Mouse (Mus musculus) kidney, embryonic 15.5 days (tissue): ENCODE data around the gene Tmprss15. TPM values are rescaled to one million over a fixed set of nuclear protein-coding genes. Genes with fewer than 3 reads are reported as not detected.

ENCODE experiments used
- ATAC-seq: fragments of 200-750 bp; cut with Nextera tagmentation; replicated peaks from 2 replicates; pipeline ENCODE4 v1.8.0; 2017; ENCODE audit warnings: moderate TSS enrichment; ENCODE audit not compliant: low FRiP score
- H3K27ac ChIP-seq: fragments of 300-500 bp; sonication (generic); 2 replicates; pipeline ENCODE4 v1.5.1; 2015; ENCODE audit warnings: mild to moderate bottlenecking, inconsistent platforms
- H3K27me3 ChIP-seq: fragments of 300-500 bp; sonication (generic); 2 replicates; pipeline ENCODE4 v1.6.1; 2015; ENCODE audit warnings: inconsistent platforms
- H3K36me3 ChIP-seq: fragments of 300-500 bp; sonication (generic); 2 replicates; pipeline ENCODE4 v1.6.1; 2015; ENCODE audit warnings: inconsistent platforms
- H3K4me1 ChIP-seq: fragments of 300-500 bp; sonication (generic); 2 replicates; pipeline ENCODE4 v1.6.1; 2015; ENCODE audit warnings: inconsistent platforms
- H3K4me2 ChIP-seq: fragments of 300-500 bp; sonication (generic); 2 replicates; pipeline ENCODE4 v1.6.1; 2015; ENCODE audit warnings: moderate library complexity, mild to moderate bottlenecking, inconsistent platforms
- H3K4me3 ChIP-seq: fragments of 300-500 bp; sonication (generic); replicated peaks from 2 replicates; pipeline ENCODE4 v1.5.1; 2015; ENCODE audit warnings: mild to moderate bottlenecking, inconsistent platforms
- H3K9ac ChIP-seq: fragments of 300-500 bp; sonication (generic); 2 replicates; pipeline ENCODE4 v1.6.1; 2015; ENCODE audit warnings: mild to moderate bottlenecking, inconsistent platforms
- H3K9me3 ChIP-seq: fragments of 300-500 bp; sonication (generic); replicated peaks from 2 replicates; pipeline ENCODE4 v1.6.1; 2016; ENCODE audit warnings: inconsistent platforms
- WGBS: fragments of 180-500 bp; shearing (Covaris S2); methylation state at CpG from one replicate; pipeline ENCODE4 v1.1.7; 2015; ENCODE audit warnings: mixed read lengths; 5-methylcytosine and 5-hydroxymethylcytosine counted together
- polyA plus RNA-seq: library from polyadenylated mRNA; unstranded; fragments of >200 nt; fragmentation: Nextera tagmentation; extraction: Ambion mirVana; gene quantifications from 2 replicates; pipeline ENCODE4 v1.2.1, GENCODE M21; 2015

Gene Tmprss15
- not detected in 2 replicates for polyA plus RNA-seq

GRCm38 (mm10) chr16:79090997-79091396 lies at the start of gene Tmprss15:
Gene Tmprss15 (minus strand): TSS chr16:79091097.
- Histone ChIP-seq H3K9ac (no peak within 1 kb of the TSS), H3K27ac (no peak within 1 kb of the TSS), H3K4me2 (no peak within 1 kb of the TSS), H3K4me3 (no peak within 1 kb of the TSS), H3K36me3 (no peaks in the 10 kb centered on the region), H3K27me3 (no peaks in the 10 kb centered on the region), H3K9me3 (no peaks in the 10 kb centered on the region), H3K4me1 (no peaks in the 10 kb centered on the region)
- 79% methylated on average over 4 of the region's 4 CpGs for WGBS
- ATAC-seq: no peak

DNA sequence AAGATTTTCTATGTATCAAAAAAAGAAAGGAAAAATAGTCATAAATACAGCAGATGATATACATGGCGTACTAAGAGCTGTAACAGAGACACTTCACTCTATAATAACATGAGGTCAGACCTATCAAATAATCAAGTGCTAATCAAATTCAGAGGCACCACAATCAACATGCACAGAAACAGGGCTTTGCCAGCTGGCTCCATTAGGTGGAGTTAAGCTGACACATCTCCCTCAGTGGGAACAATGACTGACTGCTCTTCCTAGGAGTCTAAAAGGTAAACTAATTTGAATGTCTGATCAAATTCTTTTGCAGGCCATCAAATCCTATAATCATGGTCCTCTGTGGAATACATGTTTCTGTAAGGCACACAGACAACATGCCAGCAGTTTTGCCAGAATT lies 24.0 kb upstream of the Tmprss15 start:
- Histone ChIP-seq H3K4me3 (no peak overlapping the region), H3K27me3 (no peaks in the 10 kb centered on the region), H3K27ac (no peak overlapping the region), H3K4me1 (no peaks in the 10 kb centered on the region), H3K4me2 (no peak overlapping the region), H3K36me3 (no peaks in the 10 kb centered on the region), H3K9ac (no peak overlapping the region), H3K9me3 (no peaks in the 10 kb centered on the region)
- 85% methylated on average over 1 of the region's 1 CpGs for WGBS
- no peak for ATAC-seq

DNA sequence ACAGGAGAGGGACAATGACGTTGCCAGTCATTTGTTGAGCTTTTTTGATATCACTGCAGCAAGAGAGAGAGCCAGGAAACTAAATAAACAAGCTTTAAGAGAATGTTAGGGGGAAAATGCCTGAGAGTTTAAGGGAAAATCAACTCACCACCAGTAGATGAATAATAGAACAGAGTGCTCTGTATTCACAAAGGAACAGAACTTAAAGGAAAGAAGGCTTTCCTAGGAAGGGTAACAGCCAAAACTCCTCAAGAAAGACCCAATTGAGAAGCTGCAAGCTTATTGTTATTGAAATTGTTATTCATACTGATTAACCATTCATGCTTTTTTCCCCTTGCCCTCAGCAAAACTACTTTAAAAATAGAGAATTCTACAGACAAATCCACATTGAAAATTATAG lies 18.6 kb upstream of the Tmprss15 start:
- H3K4me3 ChIP-seq: no peak overlapping the region
- H3K9me3 ChIP-seq: no peaks in the 10 kb centered on the region
- 50% methylated on average over 1 of the region's 1 CpGs for WGBS
- no peak overlapping the region for H3K4me2 ChIP-seq
- ATAC-seq: no peak
- H3K36me3 ChIP-seq: no peaks in the 10 kb centered on the region
- no peaks in the 10 kb centered on the region for H3K4me1 ChIP-seq
- no peak overlapping the region for H3K27ac ChIP-seq
- H3K27me3 ChIP-seq: no peaks in the 10 kb centered on the region
- no peak overlapping the region for H3K9ac ChIP-seq

DNA sequence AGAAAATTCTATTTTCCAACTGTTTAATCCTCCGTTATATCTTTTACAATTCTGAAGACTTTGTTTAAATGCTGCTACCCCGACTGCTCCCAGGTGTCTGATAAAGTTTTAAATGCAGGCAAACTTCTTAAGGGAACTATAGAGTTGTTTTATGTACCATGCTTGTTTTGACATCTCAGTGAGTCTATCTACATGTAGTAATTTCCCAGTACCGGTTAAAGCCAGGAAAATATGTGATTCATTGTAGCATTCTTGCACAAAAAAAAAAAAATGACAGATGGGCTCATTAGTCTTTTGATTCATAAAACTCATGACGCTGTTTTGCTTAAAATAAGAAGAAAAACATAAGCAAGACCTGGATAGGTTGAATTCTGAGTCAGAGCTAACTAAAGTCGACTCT lies 18.1 kb upstream of the Tmprss15 start:
- Histone ChIP-seq H3K27me3 (no peaks in the 10 kb centered on the region), H3K4me2 (no peak overlapping the region), H3K4me3 (no peak overlapping the region), H3K4me1 (no peaks in the 10 kb centered on the region), H3K36me3 (no peaks in the 10 kb centered on the region), H3K27ac (no peak overlapping the region), H3K9ac (no peak overlapping the region), H3K9me3 (no peaks in the 10 kb centered on the region)
- no peak for ATAC-seq
- 62% methylated on average over 5 of the region's 5 CpGs for WGBS

- Histone ChIP-seq H3K4me3 (no peak overlapping the region), H3K27ac (no peak overlapping the region), H3K9ac (no peak overlapping the region), H3K4me2 (no peak overlapping the region), H3K9me3 (no peaks in the 10 kb centered on the region), H3K36me3 (no peaks in the 10 kb centered on the region), H3K4me1 (no peaks in the 10 kb centered on the region), H3K27me3 (no peaks in the 10 kb centered on the region)
- no peak for ATAC-seq
- 89% methylated on average over 2 of the region's 2 CpGs for WGBS
These were observed 9.4 kb upstream of the Tmprss15 start for GRCm38 (mm10) chr16:79100325-79100724.

DNA sequence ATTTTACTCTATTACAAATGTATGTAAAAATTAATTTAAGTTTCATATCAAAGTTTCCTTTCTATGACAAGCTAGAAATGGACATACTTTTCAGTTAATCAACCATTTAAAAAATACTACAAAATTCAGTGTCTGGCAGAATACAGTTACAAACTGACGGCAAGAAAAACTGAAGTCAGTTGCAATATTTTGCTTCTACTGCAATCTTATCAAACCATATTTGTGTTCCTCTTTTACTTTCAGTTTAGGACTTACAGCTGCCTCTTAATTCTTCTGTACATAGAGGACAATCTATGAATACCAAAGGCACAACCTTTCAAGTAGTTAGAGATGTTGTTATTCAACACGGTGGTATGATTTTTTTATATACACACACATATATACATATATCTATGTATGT lies 7.4 kb upstream of the Tmprss15 start:
- ATAC-seq: no peak

GRCm38 (mm10) chr16:79086550-79086949 lies 4.3 kb downstream of the Tmprss15 start:
- WGBS: 84% methylated on average over 6 of the region's 6 CpGs
- ATAC-seq: no peak
- H3K9me3 ChIP-seq: no peaks in the 10 kb centered on the region

More for the DNA sequence above, 7.4 kb upstream of the Tmprss15 start:
- Histone ChIP-seq H3K4me3 (no peak overlapping the region), H3K9me3 (no peaks in the 10 kb centered on the region), H3K4me2 (no peak overlapping the region), H3K36me3 (no peaks in the 10 kb centered on the region), H3K4me1 (no peaks in the 10 kb centered on the region), H3K27ac (no peak overlapping the region), H3K9ac (no peak overlapping the region), H3K27me3 (no peaks in the 10 kb centered on the region)
- WGBS: 91% methylated on average over 2 of the region's 2 CpGs

GRCm38 (mm10) chr16:79063848-79064247 lies 27.0 kb downstream of the Tmprss15 start:
- no peak overlapping the region for H3K4me2 ChIP-seq
- H3K27ac ChIP-seq: no peak overlapping the region
- H3K9ac ChIP-seq: no peak overlapping the region
- H3K27me3 ChIP-seq: no peaks in the 10 kb centered on the region
- H3K4me1 ChIP-seq: no peaks in the 10 kb centered on the region
- H3K36me3 ChIP-seq: no peaks in the 10 kb centered on the region
- H3K9me3 ChIP-seq: no peaks in the 10 kb centered on the region
- ATAC-seq: no peak
- WGBS: 86% methylated on average over 1 of the region's 1 CpGs
- no peak overlapping the region for H3K4me3 ChIP-seq

More at GRCm38 (mm10) chr16:79086550-79086949, 4.3 kb downstream of the Tmprss15 start:
- no peaks in the 10 kb centered on the region for H3K4me1 ChIP-seq
- H3K4me3 ChIP-seq: no peak overlapping the region
- H3K36me3 ChIP-seq: no peaks in the 10 kb centered on the region
- H3K4me2 ChIP-seq: no peak overlapping the region
- H3K9ac ChIP-seq: no peak overlapping the region
- no peak overlapping the region for H3K27ac ChIP-seq
- H3K27me3 ChIP-seq: no peaks in the 10 kb centered on the region

DNA sequence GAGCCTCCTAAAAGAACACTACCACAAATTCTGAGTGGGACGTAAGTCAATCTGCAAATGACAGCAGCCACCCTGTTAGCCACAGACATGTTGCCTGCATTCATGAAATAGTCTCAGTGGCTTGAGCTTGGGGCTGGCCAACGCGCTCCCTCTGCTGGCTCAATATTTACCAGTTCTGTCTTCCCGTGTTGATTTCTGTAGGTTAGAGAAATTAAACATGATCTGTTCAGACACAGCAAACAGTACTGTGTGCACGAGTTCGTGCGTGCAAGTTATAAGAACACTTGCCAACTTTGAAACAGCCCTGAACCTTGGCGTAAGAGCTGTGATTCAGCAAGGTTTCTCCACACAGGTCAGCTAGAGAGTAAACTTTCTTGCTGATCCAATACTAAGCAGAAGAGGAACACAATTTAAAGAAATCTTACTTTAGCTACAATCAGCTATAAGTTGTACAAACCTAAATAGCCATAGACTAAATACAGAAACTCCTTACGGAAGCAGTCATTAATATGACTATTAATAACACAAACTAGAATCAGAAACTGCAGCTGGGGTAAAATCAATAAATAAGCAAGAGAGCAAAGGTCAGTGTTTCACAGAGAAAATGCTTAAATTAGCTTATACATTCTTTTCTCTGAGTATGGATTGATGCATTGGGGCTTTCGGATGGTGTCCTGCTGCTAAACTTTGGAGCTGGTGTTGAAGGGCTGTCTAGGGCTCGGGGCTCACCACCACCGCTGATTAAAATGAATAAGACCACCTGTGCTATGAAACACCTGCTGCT lies 31.9 kb downstream of the Tmprss15 start:
- ATAC-seq: peak; percentile 54; the same call in 1 of the 2 replicates
- 67% methylated on average over 12 of the region's 12 CpGs for WGBS
- H3K4me3 ChIP-seq: no peak overlapping the region
- no peaks in the 10 kb centered on the region for H3K36me3 ChIP-seq
- no peak overlapping the region for H3K9ac ChIP-seq
- H3K4me1 ChIP-seq: no peaks in the 10 kb centered on the region
- no peak overlapping the region for H3K27ac ChIP-seq
- no peak overlapping the region for H3K4me2 ChIP-seq
- no peaks in the 10 kb centered on the region for H3K27me3 ChIP-seq
- H3K9me3 ChIP-seq: no peaks in the 10 kb centered on the region

DNA sequence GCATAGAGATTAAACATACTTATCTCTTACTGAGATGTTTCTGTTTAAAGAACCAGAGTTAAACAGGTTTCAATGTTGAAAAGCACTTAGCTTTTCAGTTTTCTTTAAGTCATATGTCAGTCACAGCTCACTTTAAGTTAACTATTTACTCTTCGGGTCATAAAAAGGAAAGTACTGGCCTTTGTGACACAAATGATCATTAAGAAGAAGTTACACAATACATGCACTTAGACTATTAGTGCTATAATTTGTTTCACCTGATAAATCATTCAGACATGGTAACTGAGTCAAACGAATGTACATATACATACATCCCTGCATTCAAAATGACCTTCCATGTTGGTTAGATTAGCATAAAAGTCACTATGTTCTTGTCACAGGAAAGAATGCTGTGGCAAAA lies 58.3 kb downstream of the Tmprss15 start:
- Histone ChIP-seq H3K9me3 (no peaks in the 10 kb centered on the region), H3K4me1 (no peaks in the 10 kb centered on the region), H3K4me2 (no peak overlapping the region), H3K9ac (no peak overlapping the region), H3K4me3 (no peak overlapping the region), H3K27me3 (no peaks in the 10 kb centered on the region), H3K36me3 (no peaks in the 10 kb centered on the region), H3K27ac (no peak overlapping the region)
- WGBS: 77% methylated on average over 2 of the region's 2 CpGs
- no peak for ATAC-seq

DNA sequence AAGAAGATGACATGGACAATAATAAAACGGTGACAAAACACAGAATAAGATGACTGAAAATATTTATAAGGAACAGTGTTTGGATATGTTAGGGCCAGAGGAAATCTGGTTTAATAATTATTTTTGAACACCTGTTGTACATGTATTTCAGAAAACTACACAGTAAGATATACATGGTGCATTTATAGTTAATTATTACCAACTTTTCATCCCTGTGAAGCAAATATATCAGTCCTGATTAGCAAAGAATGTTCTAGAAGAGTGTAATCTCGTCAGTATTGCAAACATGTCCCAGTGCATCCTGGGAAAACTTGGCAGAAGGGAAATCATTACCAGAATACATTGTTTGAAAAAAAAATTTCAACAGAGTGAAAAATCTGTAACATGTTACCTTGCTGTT lies 88.1 kb downstream of the Tmprss15 start:
- no peaks in the 10 kb centered on the region for H3K36me3 ChIP-seq
- no peaks in the 10 kb centered on the region for H3K27me3 ChIP-seq
- H3K9me3 ChIP-seq: no peaks in the 10 kb centered on the region
- ATAC-seq: no peak
- no peaks in the 10 kb centered on the region for H3K4me1 ChIP-seq
- 68% methylated on average over 2 of the region's 2 CpGs for WGBS
- no peak overlapping the region for H3K4me3 ChIP-seq
- H3K9ac ChIP-seq: no peak overlapping the region
- H3K27ac ChIP-seq: no peak overlapping the region
- no peak overlapping the region for H3K4me2 ChIP-seq

GRCm38 (mm10) chr16:79001679-79002078 lies 89.2 kb downstream of the Tmprss15 start:
- Histone ChIP-seq H3K4me3 (no peak overlapping the region), H3K27me3 (no peaks in the 10 kb centered on the region), H3K9ac (no peak overlapping the region), H3K4me1 (no peaks in the 10 kb centered on the region), H3K36me3 (no peaks in the 10 kb centered on the region), H3K27ac (no peak overlapping the region), H3K4me2 (no peak overlapping the region), H3K9me3 (no peaks in the 10 kb centered on the region)
- whole genome bisulfite sequencing: 82% methylated on average over 9 of the region's 9 CpGs
- ATAC-seq: no peak

DNA sequence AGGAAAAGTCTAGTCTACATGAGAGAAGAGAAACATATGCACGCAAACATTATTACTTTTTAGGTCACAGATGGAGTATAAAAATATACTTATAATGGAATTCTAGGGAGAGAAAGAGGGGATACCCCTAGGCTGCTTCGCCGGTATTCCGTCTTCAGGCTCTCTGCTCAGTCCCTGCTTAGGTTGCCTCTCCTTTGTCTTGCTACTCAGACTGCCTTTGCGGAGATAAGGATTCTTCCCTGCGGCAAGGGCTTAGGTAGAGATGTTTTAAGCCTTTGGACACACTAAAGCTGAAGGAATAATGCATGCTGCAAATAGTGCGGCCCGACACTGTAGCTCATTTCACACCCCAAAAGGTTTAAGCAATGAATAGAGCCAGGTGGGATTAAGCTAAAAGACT lies 114.5 kb downstream of the Tmprss15 start:
- no peaks in the 10 kb centered on the region for H3K4me1 ChIP-seq
- H3K4me3 ChIP-seq: no peak overlapping the region
- no peaks in the 10 kb centered on the region for H3K27me3 ChIP-seq
- 78% methylated on average over 8 of the region's 8 CpGs for WGBS
- H3K9me3 ChIP-seq: no peaks in the 10 kb centered on the region
- no peaks in the 10 kb centered on the region for H3K36me3 ChIP-seq
- H3K9ac ChIP-seq: no peak overlapping the region
- ATAC-seq: no peak
- no peak overlapping the region for H3K27ac ChIP-seq
- H3K4me2 ChIP-seq: no peak overlapping the region
